In genomic region chr5:107720991-107721637, GRCm38 (mm10) we compare ENCODE assay signal across 8 mouse cellular contexts. TPM values are rescaled to one million over a fixed set of nuclear protein-coding genes. Genes with fewer than 3 reads are reported as not detected.
DNase-seq lines count a peak whose midpoint lies in the region; ATAC-seq and TF ChIP-seq lines count a peak whose summit lies in the region.

No protein-coding gene starts in this region.

- H3K9me3 ChIP-seq in kidney, embryonic 14.5 days (ENCODE audit: control insufficient read depth, low read length) = no peaks in the 10 kb centered on the region
- H3K9me3 ChIP-seq in hindbrain, embryonic 14.5 days (ENCODE audit: control insufficient read depth, low read length) = no peaks in the 10 kb centered on the region
- H3K9me3 ChIP-seq in midbrain, postnatal 0 days (ENCODE audit: low read length) = no peaks in the 10 kb centered on the region

- no peaks in the 10 kb centered on the region for H3K36me3 ChIP-seq in kidney, embryonic 14.5 days (ENCODE audit: control insufficient read depth, insufficient read depth, low read length)
- H3K36me3 ChIP-seq in hindbrain, embryonic 14.5 days (replicated peaks; ENCODE audit: control insufficient read depth, insufficient read depth) = no peaks in the 10 kb centered on the region
- H3K36me3 ChIP-seq in midbrain, postnatal 0 days (ENCODE audit: insufficient read depth, low read length) = no peaks in the 10 kb centered on the region

- no peak for DNase-seq in kidney, postnatal 14 days
- DNase-seq in embryo, embryonic 10.5 days (ENCODE audit: low spot score) = peak; percentile 31
- no peak for DNase-seq in hindbrain, embryonic 14.5 days (ENCODE audit: low spot score)
- DNase-seq in midbrain, postnatal 0 days (ENCODE audit: low spot score) = no peak
- no peak for DNase-seq in cerebellum, adult 8-10 months
- no peak for DNase-seq in gastrocnemius, adult 18-20 months (ENCODE audit: low spot score)

- H3K4me1 ChIP-seq in kidney, embryonic 14.5 days (ENCODE audit: control insufficient read depth, insufficient read depth, low read length) = peaks cover 28% of the 10 kb centered on the region
- H3K4me1 ChIP-seq in hindbrain, embryonic 14.5 days (replicated peaks; ENCODE audit: control insufficient read depth, insufficient read depth, low read length) = peaks cover 8% of the 10 kb centered on the region; the same call in 1 of the 2 replicates
- peaks cover 15% of the 10 kb centered on the region for H3K4me1 ChIP-seq in midbrain, postnatal 0 days (ENCODE audit: insufficient read depth, low read length)

- TF ChIP-seq CTCF in midbrain, postnatal 0 days (IDR thresholded peaks at IDR 0.05) = no peak

- H3K4me2 ChIP-seq in kidney, embryonic 14.5 days (replicated peaks; ENCODE audit: low read depth, low read length) = peak overlapping the region; percentile 48
- H3K4me2 ChIP-seq in hindbrain, embryonic 14.5 days (replicated peaks) = peak overlapping the region; percentile 53
- H3K4me2 ChIP-seq in midbrain, postnatal 0 days (ENCODE audit: low read depth, low read length, poor library complexity, severe bottlenecking) = peak overlapping the region; percentile 62

- peaks cover 93% of the 10 kb centered on the region for H3K27me3 ChIP-seq in kidney, embryonic 14.5 days (ENCODE audit: control insufficient read depth, insufficient read depth, low read length)
- H3K27me3 ChIP-seq in hindbrain, embryonic 14.5 days (ENCODE audit: control insufficient read depth, insufficient read depth, low read length) = peaks cover 100% of the 10 kb centered on the region
- peaks cover 75% of the 10 kb centered on the region for H3K27me3 ChIP-seq in midbrain, postnatal 0 days (ENCODE audit: insufficient read depth, low read length)

- 2% methylated on average over 52 of the region's 58 CpGs for WGBS in kidney, embryonic 14.5 days
- 1% methylated on average over 57 of the region's 58 CpGs for WGBS in hindbrain, embryonic 14.5 days
- WGBS in midbrain, postnatal 0 days = 4% methylated on average over 46 of the region's 58 CpGs

- H3K4me3 ChIP-seq in kidney, embryonic 14.5 days (ENCODE audit: low read length) = peak overlapping the region; percentile 32
- peak overlapping the region; percentile 29 for H3K4me3 ChIP-seq in hindbrain, embryonic 14.5 days (replicated peaks; ENCODE audit: low read length)
- H3K4me3 ChIP-seq in midbrain, postnatal 0 days (ENCODE audit: low read depth, low read length) = peak overlapping the region; percentile 37

- H3K27ac ChIP-seq in kidney, embryonic 14.5 days (ENCODE audit: low read depth, low read length) = no peak overlapping the region
- no peak overlapping the region for H3K27ac ChIP-seq in hindbrain, embryonic 14.5 days
- no peak overlapping the region for H3K27ac ChIP-seq in midbrain, postnatal 0 days (ENCODE audit: low read depth, low read length)

- 0 out of 2 replicates have a peak, but pooled peaks have one; percentile 16 for ATAC-seq in kidney, embryonic 14.5 days (ENCODE audit: low FRiP score, low TSS enrichment)
- peak; percentile 44; the same call in 1 of the 2 replicates for ATAC-seq in hindbrain, embryonic 14.5 days (ENCODE audit: low FRiP score)
- ATAC-seq in midbrain, postnatal 0 days (ENCODE audit: low FRiP score) = peak; percentile 45; the same call in 1 of the 2 replicates
- ATAC-seq in activated CD4-positive, CD25-positive, alpha-beta regulatory T cell, adult 4 months = no peak

- H3K9ac ChIP-seq in kidney, embryonic 14.5 days (ENCODE audit: low read depth, low read length) = 0 out of 2 replicates have a peak overlapping the region, but pooled peaks have one; percentile 18
- H3K9ac ChIP-seq in hindbrain, embryonic 14.5 days = no peak overlapping the region
- H3K9ac ChIP-seq in midbrain, postnatal 0 days (replicated peaks; ENCODE audit: low read length, poor library complexity, severe bottlenecking) = no peak overlapping the region

RNA-seq across cellular contexts. Expression of gene Gfi1, which starts 4.7 kb away (rescaled TPM):
- polyA plus RNA-seq in kidney, embryonic 14.5 days (2014; fragmentation: Nextera tagmentation; extraction: Ambion mirVana) = not detected in 2 replicates
- polyA plus RNA-seq in hindbrain, embryonic 14.5 days (2014; fragmentation: Nextera tagmentation; extraction: Ambion mirVana) = 0.08 TPM in 1 of 2 replicates, not detected in the other
- 0.05 TPM in 1 of 2 replicates, not detected in the other for total RNA-seq in midbrain, postnatal 0 days (2014; rRNA removed)
- polyA plus RNA-seq in midbrain, postnatal 0 days (2015; fragmentation: Nextera tagmentation; extraction: Ambion mirVana) = not detected in 2 replicates
- 1 to 10 TPM; 2.6 to 3.1 TPM for polyA plus RNA-seq in activated CD4-positive, CD25-positive, alpha-beta regulatory T cell, adult 4 months (2017; shearing (Covaris generic))
- not detected for total RNA-seq in gastrocnemius, adult 18-20 months (2021)
